Mouse (Mus musculus): ENCODE data around the gene Pard3.
"Not testable (repeated sequence)": the region's sequence is repeated elsewhere in the genome, so short reads cannot be mapped to it uniquely, and the experiment has no call there.

Pard3 gene

GRCm38 (mm10) chr8:127136781-127137180, 73.1 kb downstream of the Pard3 start:
- no peak for DNase-seq (ENCODE audit: low spot score in 2 of 2)

- DNase-seq (ENCODE audit: low spot score in 2 of 2): peak; percentile 82 to 86
Measured at GRCm38 (mm10) chr8:127139154-127139553, 75.5 kb downstream of the Pard3 start.

- DNase-seq (ENCODE audit: low spot score in 2 of 2): no peak
Measured at GRCm38 (mm10) chr8:127140945-127141344, 77.3 kb downstream of the Pard3 start.

GRCm38 (mm10) chr8:127143641-127144040, 79.9 kb downstream of the Pard3 start:
- no peak for DNase-seq (ENCODE audit: low spot score in 2 of 2)

- no peak for DNase-seq (ENCODE audit: low spot score in 2 of 2)
Measured at GRCm38 (mm10) chr8:127144562-127144961, 80.9 kb downstream of the Pard3 start.

- DNase-seq (ENCODE audit: low spot score in 2 of 2): no peak
Measured at GRCm38 (mm10) chr8:127145135-127145534, 81.4 kb downstream of the Pard3 start.

- no peak for DNase-seq (ENCODE audit: low spot score in 2 of 2)
Measured at GRCm38 (mm10) chr8:127146055-127146454, 82.4 kb downstream of the Pard3 start.

- peak in 1 of 2 experiments; percentile 5 for DNase-seq (ENCODE audit: low spot score in 2 of 2)
Measured at GRCm38 (mm10) chr8:127148821-127149220, 85.1 kb downstream of the Pard3 start.

GRCm38 (mm10) chr8:127150645-127151044, 87.0 kb downstream of the Pard3 start:
- DNase-seq (ENCODE audit: low spot score in 2 of 2): no peak

GRCm38 (mm10) chr8:127151706-127152105, 88.0 kb downstream of the Pard3 start:
- no peak for DNase-seq (ENCODE audit: low spot score in 2 of 2)

GRCm38 (mm10) chr8:127157087-127157486, 93.4 kb downstream of the Pard3 start:
- DNase-seq (ENCODE audit: low spot score in 2 of 2): no peak

- DNase-seq (ENCODE audit: low spot score in 2 of 2): no peak
Measured at GRCm38 (mm10) chr8:127159421-127159966, 95.8 kb downstream of the Pard3 start.

GRCm38 (mm10) chr8:127161854-127162253, 98.2 kb downstream of the Pard3 start:
- DNase-seq (ENCODE audit: low spot score in 2 of 2): no peak

GRCm38 (mm10) chr8:127162821-127163220, 99.1 kb downstream of the Pard3 start:
- no peak for DNase-seq (ENCODE audit: low spot score in 2 of 2)

- DNase-seq (ENCODE audit: low spot score in 2 of 2): no peak
Measured at GRCm38 (mm10) chr8:127164326-127165280, 100.9 kb downstream of the Pard3 start.

GRCm38 (mm10) chr8:127168496-127168895, 104.8 kb downstream of the Pard3 start:
- DNase-seq (ENCODE audit: low spot score in 2 of 2): no peak

- no peak for DNase-seq (ENCODE audit: low spot score in 2 of 2)
Measured at GRCm38 (mm10) chr8:127169361-127169760, 105.7 kb downstream of the Pard3 start.

GRCm38 (mm10) chr8:127170372-127170771, 106.7 kb downstream of the Pard3 start:
- DNase-seq (ENCODE audit: low spot score in 2 of 2): not testable (repeated sequence)

GRCm38 (mm10) chr8:127170930-127171329, 107.2 kb downstream of the Pard3 start:
- no peak for DNase-seq (ENCODE audit: low spot score in 2 of 2)

- DNase-seq (ENCODE audit: low spot score in 2 of 2): no peak
Measured at GRCm38 (mm10) chr8:127173483-127173882, 109.8 kb downstream of the Pard3 start.

GRCm38 (mm10) chr8:127174411-127174810, 110.7 kb downstream of the Pard3 start:
- DNase-seq (ENCODE audit: low spot score in 2 of 2): peak; percentile 26 to 27

GRCm38 (mm10) chr8:127175160-127175836, 111.6 kb downstream of the Pard3 start:
- DNase-seq (ENCODE audit: low spot score in 2 of 2): no peak
